Mouse (Mus musculus) midbrain, embryonic 16.5 days (tissue): ENCODE data around the gene Gpr68. TPM values are rescaled to one million over a fixed set of nuclear protein-coding genes. Genes with fewer than 3 reads are reported as not detected.

ENCODE experiments used
- ATAC-seq: fragments of 200-750 bp; cut with Nextera tagmentation; 2 replicates; pipeline ENCODE4 v1.8.0; 2017; ENCODE audit warnings: moderate TSS enrichment
- H3K27ac ChIP-seq: fragments of 300-500 bp; sonication (generic); 2 replicates; pipeline ENCODE4 v1.5.1; 2014; ENCODE audit warnings: mild to moderate bottlenecking, low read length, mixed read lengths
- H3K27me3 ChIP-seq: fragments of 300-500 bp; sonication (generic); 2 replicates; pipeline ENCODE4 v1.6.1; 2014; ENCODE audit warnings: low read depth, low read length, mixed read lengths; ENCODE audit not compliant: control insufficient read depth, insufficient read depth
- H3K36me3 ChIP-seq: fragments of 300-500 bp; sonication (generic); 2 replicates; pipeline ENCODE4 v1.6.1; 2014; ENCODE audit warnings: mild to moderate bottlenecking, low read length, moderate library complexity, mixed read lengths; ENCODE audit not compliant: control insufficient read depth, insufficient read depth
- H3K4me1 ChIP-seq: fragments of 300-500 bp; sonication (generic); 2 replicates; pipeline ENCODE4 v1.6.1; 2014; ENCODE audit warnings: mild to moderate bottlenecking, low read length, mixed read lengths; ENCODE audit not compliant: control insufficient read depth, insufficient read depth
- H3K4me2 ChIP-seq: fragments of 300-500 bp; sonication (generic); 2 replicates; pipeline ENCODE4 v1.6.1; 2014; ENCODE audit warnings: mild to moderate bottlenecking, low read length, mixed read lengths
- H3K4me3 ChIP-seq: fragments of 300-500 bp; sonication (generic); 2 replicates; pipeline ENCODE4 v1.5.1; 2014; ENCODE audit warnings: low read depth, mild to moderate bottlenecking, low read length, moderate library complexity, mixed read lengths
- H3K9ac ChIP-seq: fragments of 300-500 bp; sonication (generic); 2 replicates; pipeline ENCODE4 v1.6.1; 2014; ENCODE audit warnings: low read depth, low read length, mixed read lengths
- H3K9me3 ChIP-seq: fragments of 300-500 bp; sonication (generic); replicated peaks from 2 replicates; pipeline ENCODE4 v1.6.1; 2014; ENCODE audit warnings: mild to moderate bottlenecking, low read length, mixed read lengths; ENCODE audit not compliant: control insufficient read depth, poor library complexity, severe bottlenecking
- WGBS: fragments of 180-500 bp; shearing (Covaris S2); extraction: QIAGEN DNeasy Blood & Tissue Kit; methylation state at CpG from one replicate; pipeline ENCODE4 v1.1.7; 2014; 5-methylcytosine and 5-hydroxymethylcytosine counted together
- polyA plus RNA-seq: library from polyadenylated mRNA; unstranded; fragments of >200 nt; fragmentation: Nextera tagmentation; extraction: Ambion mirVana; gene quantifications from 2 replicates; pipeline ENCODE4 v1.2.1, GENCODE M21; 2015

Gene Gpr68
- polyA plus RNA-seq, 1 experiment from 2014 or later, result 6.2 TPM

GRCm38 (mm10) chr12:100868049-100868622 is 39.9 kb downstream of the Gpr68 start:
- ATAC-seq, result no peak
- Histone ChIP-seq H3K9ac (no peak overlapping the region), H3K4me2 (no peak overlapping the region), H3K27ac (no peak overlapping the region), H3K4me1 (no peaks in the 10 kb centered on the region), H3K27me3 (no peaks in the 10 kb centered on the region), H3K9me3 (no peaks in the 10 kb centered on the region), H3K4me3 (no peak overlapping the region), H3K36me3 (no peaks in the 10 kb centered on the region)
- 59% methylated on average over 4 of the region's 4 CpGs for WGBS

GRCm38 (mm10) chr12:100867097-100867496 is 40.9 kb downstream of the Gpr68 start:
- Histone ChIP-seq H3K27me3 (no peaks in the 10 kb centered on the region), H3K4me2 (no peak overlapping the region), H3K9ac (no peak overlapping the region), H3K4me3 (no peak overlapping the region), H3K9me3 (no peaks in the 10 kb centered on the region), H3K27ac (no peak overlapping the region), H3K4me1 (no peaks in the 10 kb centered on the region), H3K36me3 (no peaks in the 10 kb centered on the region)
- ATAC-seq, result no peak
- 92% methylated on average over 8 of the region's 8 CpGs for WGBS

- H3K36me3 ChIP-seq, result no peaks in the 10 kb centered on the region
- no peaks in the 10 kb centered on the region for H3K9me3 ChIP-seq
- no peak overlapping the region for H3K9ac ChIP-seq
- H3K4me1 ChIP-seq, result no peaks in the 10 kb centered on the region
- no peak overlapping the region for H3K4me2 ChIP-seq
- no peak overlapping the region for H3K27ac ChIP-seq
- WGBS, result 70% methylated on average over 11 of the region's 11 CpGs
- no peak overlapping the region for H3K4me3 ChIP-seq
- no peaks in the 10 kb centered on the region for H3K27me3 ChIP-seq
- ATAC-seq, result no peak
Measured at GRCm38 (mm10) chr12:100865509-100866078, 42.4 kb downstream of the Gpr68 start.

GRCm38 (mm10) chr12:100865072-100865471 is 42.9 kb downstream of the Gpr68 start:
- Histone ChIP-seq H3K4me1 (no peaks in the 10 kb centered on the region), H3K4me3 (no peak overlapping the region), H3K36me3 (no peaks in the 10 kb centered on the region), H3K9me3 (no peaks in the 10 kb centered on the region), H3K9ac (no peak overlapping the region), H3K4me2 (no peak overlapping the region), H3K27ac (no peak overlapping the region), H3K27me3 (no peaks in the 10 kb centered on the region)
- ATAC-seq, result no peak

GRCm38 (mm10) chr12:100862856-100863446 is 45.0 kb downstream of the Gpr68 start:
- H3K27me3 ChIP-seq, result no peaks in the 10 kb centered on the region
- no peaks in the 10 kb centered on the region for H3K4me1 ChIP-seq
- H3K9ac ChIP-seq, result no peak overlapping the region
- H3K36me3 ChIP-seq, result no peaks in the 10 kb centered on the region
- no peak for ATAC-seq
- 90% methylated on average over 3 of the region's 3 CpGs for WGBS
- no peaks in the 10 kb centered on the region for H3K9me3 ChIP-seq
- no peak overlapping the region for H3K4me2 ChIP-seq
- no peak overlapping the region for H3K27ac ChIP-seq
- no peak overlapping the region for H3K4me3 ChIP-seq

- Histone ChIP-seq H3K27me3 (no peaks in the 10 kb centered on the region), H3K4me3 (no peak overlapping the region), H3K36me3 (no peaks in the 10 kb centered on the region), H3K4me2 (no peak overlapping the region), H3K9me3 (no peaks in the 10 kb centered on the region), H3K4me1 (no peaks in the 10 kb centered on the region), H3K27ac (no peak overlapping the region), H3K9ac (no peak overlapping the region)
- 92% methylated on average over 3 of the region's 3 CpGs for WGBS
- ATAC-seq, result no peak
Measured at GRCm38 (mm10) chr12:100862272-100862671, 45.7 kb downstream of the Gpr68 start.

- H3K27ac ChIP-seq, result no peak overlapping the region
- 81% methylated on average over 7 of the region's 7 CpGs for WGBS
- H3K27me3 ChIP-seq, result no peaks in the 10 kb centered on the region
- H3K4me3 ChIP-seq, result no peak overlapping the region
- ATAC-seq, result no peak
- no peak overlapping the region for H3K4me2 ChIP-seq
- H3K9ac ChIP-seq, result no peak overlapping the region
- H3K9me3 ChIP-seq, result no peaks in the 10 kb centered on the region
- H3K36me3 ChIP-seq, result no peaks in the 10 kb centered on the region
- no peaks in the 10 kb centered on the region for H3K4me1 ChIP-seq
Measured at GRCm38 (mm10) chr12:100857791-100858190, 50.2 kb downstream of the Gpr68 start.

- Histone ChIP-seq H3K27me3 (no peaks in the 10 kb centered on the region), H3K36me3 (no peaks in the 10 kb centered on the region), H3K27ac (no peak overlapping the region), H3K4me2 (no peak overlapping the region), H3K4me3 (no peak overlapping the region), H3K9me3 (no peaks in the 10 kb centered on the region), H3K9ac (no peak overlapping the region), H3K4me1 (no peaks in the 10 kb centered on the region)
- 90% methylated on average over 2 of the region's 2 CpGs for WGBS
- ATAC-seq, result no peak
Measured at GRCm38 (mm10) chr12:100856337-100856736, 51.7 kb downstream of the Gpr68 start.

- Histone ChIP-seq H3K36me3 (no peaks in the 10 kb centered on the region), H3K27me3 (no peaks in the 10 kb centered on the region), H3K4me2 (no peak overlapping the region), H3K4me3 (no peak overlapping the region), H3K4me1 (no peaks in the 10 kb centered on the region), H3K27ac (no peak overlapping the region), H3K9me3 (no peaks in the 10 kb centered on the region), H3K9ac (no peak overlapping the region)
- no peak for ATAC-seq
- WGBS, result 88% methylated on average over 3 of the region's 3 CpGs
Measured at GRCm38 (mm10) chr12:100852370-100852769, 55.6 kb downstream of the Gpr68 start.
